Mouse (Mus musculus) stomach, embryonic 14.5 days (tissue): ENCODE results near the gene Ahnak. TPM values are rescaled to one million over a fixed set of nuclear protein-coding genes. Genes with fewer than 3 reads are reported as not detected.

Source experiments
- ATAC-seq: fragments of 200-750 bp; cut with Nextera tagmentation; 2 replicates; pipeline ENCODE4 v1.8.0; 2017; ENCODE audit warnings: low read depth, moderate TSS enrichment; ENCODE audit not compliant: insufficient number of reproducible peaks, insufficient read depth, low FRiP score
- H3K27ac ChIP-seq: fragments of 300-500 bp; sonication (generic); 2 replicates; pipeline ENCODE4 v1.5.1; 2014; ENCODE audit warnings: mild to moderate bottlenecking, low read length, moderate library complexity, mixed read lengths
- H3K27me3 ChIP-seq: fragments of 300-500 bp; sonication (generic); 2 replicates; pipeline ENCODE4 v1.6.1; 2014; ENCODE audit warnings: low read length, control low read depth, mixed read lengths; ENCODE audit not compliant: control insufficient read depth, insufficient read depth
- H3K36me3 ChIP-seq: fragments of 300-500 bp; sonication (generic); 2 replicates; pipeline ENCODE4 v1.6.1; 2014; ENCODE audit warnings: mild to moderate bottlenecking, control low read depth, low read length, moderate library complexity, mixed read lengths; ENCODE audit not compliant: control insufficient read depth, insufficient read depth
- H3K4me1 ChIP-seq: fragments of 300-500 bp; sonication (generic); 2 replicates; pipeline ENCODE4 v1.6.1; 2014; ENCODE audit warnings: low read length, control low read depth, mixed read lengths; ENCODE audit not compliant: control insufficient read depth, insufficient read depth
- H3K4me2 ChIP-seq: fragments of 300-500 bp; sonication (generic); replicated peaks from 2 replicates; pipeline ENCODE4 v1.6.1; 2014; ENCODE audit warnings: low read depth, low read length, control low read depth
- H3K4me3 ChIP-seq: fragments of 300-500 bp; sonication (generic); 2 replicates; pipeline ENCODE4 v1.5.1; 2014; ENCODE audit warnings: low read depth, low read length, control low read depth
- H3K9ac ChIP-seq: fragments of 300-500 bp; sonication (generic); replicated peaks from 2 replicates; pipeline ENCODE4 v1.6.1; 2014; ENCODE audit warnings: low read depth, mild to moderate bottlenecking, control low read depth, low read length, moderate library complexity, mixed read lengths
- H3K9me3 ChIP-seq: fragments of 300-500 bp; sonication (generic); 2 replicates; pipeline ENCODE4 v1.6.1; 2016; ENCODE audit warnings: low read depth, low read length, control low read depth; ENCODE audit not compliant: control insufficient read depth
- WGBS: fragments of 180-500 bp; shearing (Covaris S2); extraction: QIAGEN DNeasy Blood & Tissue Kit; methylation state at CpG from one replicate; pipeline ENCODE4 v1.1.7; 2014; 5-methylcytosine and 5-hydroxymethylcytosine counted together
- polyA plus RNA-seq: library from polyadenylated mRNA; unstranded; fragments of >200 nt; fragmentation: Nextera tagmentation; extraction: Ambion mirVana; gene quantifications from 2 replicates; pipeline ENCODE4 v1.2.1, GENCODE M21; 2014

Ahnak gene
- polyA plus RNA-seq, 1 experiment from 2014 or later, result 33.4 TPM

- peaks cover 51% of the 10 kb centered on the region for H3K36me3 ChIP-seq
- 0 out of 2 replicates have a peak overlapping the region, but pooled peaks have one; percentile 10 for H3K9ac ChIP-seq
- no peak for ATAC-seq
- no peaks in the 10 kb centered on the region for H3K27me3 ChIP-seq
- H3K4me3 ChIP-seq, result peak overlapping the region; percentile 15; the same call in 1 of the 2 replicates
- no peak overlapping the region for H3K27ac ChIP-seq
- peaks cover 24% of the 10 kb centered on the region for H3K4me1 ChIP-seq
- H3K4me2 ChIP-seq, result peak overlapping the region; percentile 64
- 80% methylated on average over 6 of the region's 6 CpGs for WGBS
- no peaks in the 10 kb centered on the region for H3K9me3 ChIP-seq
These were observed 43.8 kb upstream of the Ahnak start for GRCm38 (mm10) chr19:8945251-8945650.

GRCm38 (mm10) chr19:8946929-8947328, 42.2 kb upstream of the Ahnak start:
- Histone ChIP-seq H3K4me3 (no peak overlapping the region), H3K4me1 (peaks cover 24% of the 10 kb centered on the region), H3K9me3 (no peaks in the 10 kb centered on the region), H3K27ac (no peak overlapping the region), H3K27me3 (no peaks in the 10 kb centered on the region), H3K9ac (no peak overlapping the region), H3K36me3 (peaks cover 68% of the 10 kb centered on the region), H3K4me2 (no peak overlapping the region)
- no peak for ATAC-seq
- 92% methylated on average over 7 of the region's 7 CpGs for WGBS

GRCm38 (mm10) chr19:8950190-8950589, 38.9 kb upstream of the Ahnak start:
- no peak overlapping the region for H3K9ac ChIP-seq
- peaks cover 64% of the 10 kb centered on the region for H3K36me3 ChIP-seq
- no peaks in the 10 kb centered on the region for H3K27me3 ChIP-seq
- no peak for ATAC-seq
- 95% methylated on average over 5 of the region's 5 CpGs for WGBS
- peaks cover 9% of the 10 kb centered on the region for H3K4me1 ChIP-seq
- no peak overlapping the region for H3K4me3 ChIP-seq
- no peaks in the 10 kb centered on the region for H3K9me3 ChIP-seq
- no peak overlapping the region for H3K27ac ChIP-seq
- H3K4me2 ChIP-seq, result no peak overlapping the region

DNA sequence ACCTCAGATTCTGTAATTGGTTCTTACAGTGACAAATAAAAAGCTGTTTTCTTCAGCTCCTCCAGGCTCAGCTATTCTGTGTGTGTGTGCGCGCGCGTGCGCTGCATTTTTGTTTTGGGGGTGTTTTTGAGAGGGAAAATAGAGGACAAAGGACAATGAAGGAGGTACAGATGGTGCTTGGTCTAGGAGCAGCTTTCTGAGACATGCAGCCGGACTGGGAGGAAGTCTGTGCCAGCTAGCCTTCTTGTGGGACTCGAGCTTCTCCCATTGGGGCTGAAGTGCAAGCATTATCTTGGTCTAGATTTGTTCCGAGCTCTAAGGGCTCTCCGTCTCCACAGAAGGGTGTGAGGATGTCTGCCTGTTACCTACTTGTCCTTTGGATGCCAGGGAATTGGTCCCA, 36.8 kb upstream of the Ahnak start:
- Histone ChIP-seq H3K9me3 (no peaks in the 10 kb centered on the region), H3K4me2 (no peak overlapping the region), H3K27me3 (no peaks in the 10 kb centered on the region), H3K4me1 (peaks cover 5% of the 10 kb centered on the region; the same call in 1 of the 2 replicates), H3K9ac (no peak overlapping the region), H3K36me3 (peaks cover 50% of the 10 kb centered on the region), H3K4me3 (no peak overlapping the region), H3K27ac (no peak overlapping the region)
- ATAC-seq, result no peak
- 92% methylated on average over 9 of the region's 9 CpGs for WGBS

GRCm38 (mm10) chr19:8953135-8954039, 35.7 kb upstream of the Ahnak start, which contains the start of gene Tut1:
Gene Tut1, plus strand, starts transcription at chr19:8953847.
- H3K4me3 ChIP-seq, result peak within 1 kb of the TSS; percentile 86
- H3K4me1 ChIP-seq, result peaks cover 5% of the 10 kb centered on the region; the same call in 1 of the 2 replicates
- H3K27ac ChIP-seq, result peak within 1 kb of the TSS; percentile 78
- H3K9me3 ChIP-seq, result no peaks in the 10 kb centered on the region
- peak within 1 kb of the TSS; percentile 72 for H3K4me2 ChIP-seq
- peaks cover 42% of the 10 kb centered on the region for H3K36me3 ChIP-seq
- H3K9ac ChIP-seq, result peak within 1 kb of the TSS; percentile 77
- WGBS, result 4% methylated on average over 46 of the region's 46 CpGs
- ATAC-seq, result peak; percentile 94
- no peaks in the 10 kb centered on the region for H3K27me3 ChIP-seq

GRCm38 (mm10) chr19:8954171-8954570, 34.9 kb upstream of the Ahnak start:
- Histone ChIP-seq H3K4me3 (peak overlapping the region; percentile 86), H3K9ac (peak overlapping the region; percentile 77), H3K27me3 (no peaks in the 10 kb centered on the region), H3K27ac (peak overlapping the region; percentile 78), H3K4me1 (peaks cover 5% of the 10 kb centered on the region; the same call in 1 of the 2 replicates), H3K9me3 (no peaks in the 10 kb centered on the region), H3K36me3 (peaks cover 41% of the 10 kb centered on the region), H3K4me2 (peak overlapping the region; percentile 72)
- WGBS, result 7% methylated on average over 9 of the region's 9 CpGs
- no peak for ATAC-seq

DNA sequence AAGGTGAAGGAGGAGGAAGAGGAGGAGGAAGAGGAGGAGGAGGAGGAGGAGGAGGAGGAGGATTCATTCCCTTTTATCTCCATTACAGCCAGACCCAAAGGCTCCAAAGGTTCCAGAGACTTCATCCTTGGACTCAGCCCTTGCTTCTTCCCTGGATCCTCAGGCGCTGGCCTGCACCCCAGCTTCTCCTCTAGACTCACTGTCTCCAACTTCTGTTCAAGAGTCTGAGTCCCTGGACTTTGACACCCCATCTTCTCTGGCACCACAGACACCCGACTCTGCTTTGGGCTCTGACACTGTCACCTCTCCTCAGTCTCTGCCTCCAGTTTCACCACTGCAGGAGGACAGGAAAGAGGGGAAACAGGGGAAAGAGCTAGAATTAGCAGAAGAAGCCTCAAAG, 26.8 kb upstream of the Ahnak start:
- H3K4me3 ChIP-seq, result no peak overlapping the region
- 95% methylated on average over 2 of the region's 2 CpGs for WGBS
- H3K9me3 ChIP-seq, result no peaks in the 10 kb centered on the region
- no peak overlapping the region for H3K9ac ChIP-seq
- H3K4me1 ChIP-seq, result peaks cover 5% of the 10 kb centered on the region; the same call in 1 of the 2 replicates
- no peak for ATAC-seq
- H3K4me2 ChIP-seq, result no peak overlapping the region
- no peaks in the 10 kb centered on the region for H3K27me3 ChIP-seq
- H3K36me3 ChIP-seq, result peaks cover 60% of the 10 kb centered on the region
- H3K27ac ChIP-seq, result no peak overlapping the region

- Histone ChIP-seq H3K27ac (no peak overlapping the region), H3K4me3 (no peak overlapping the region), H3K4me1 (peaks cover 10% of the 10 kb centered on the region; the same call in 1 of the 2 replicates), H3K36me3 (peaks cover 51% of the 10 kb centered on the region), H3K9me3 (no peaks in the 10 kb centered on the region), H3K27me3 (no peaks in the 10 kb centered on the region), H3K4me2 (no peak overlapping the region), H3K9ac (no peak overlapping the region)
- WGBS, result 86% methylated on average over 11 of the region's 11 CpGs
- ATAC-seq, result no peak
These were observed 24.0 kb upstream of the Ahnak start for GRCm38 (mm10) chr19:8965075-8965474.
